ENCODE assay signal across 15 mouse cellular contexts in the genomic region with DNA sequence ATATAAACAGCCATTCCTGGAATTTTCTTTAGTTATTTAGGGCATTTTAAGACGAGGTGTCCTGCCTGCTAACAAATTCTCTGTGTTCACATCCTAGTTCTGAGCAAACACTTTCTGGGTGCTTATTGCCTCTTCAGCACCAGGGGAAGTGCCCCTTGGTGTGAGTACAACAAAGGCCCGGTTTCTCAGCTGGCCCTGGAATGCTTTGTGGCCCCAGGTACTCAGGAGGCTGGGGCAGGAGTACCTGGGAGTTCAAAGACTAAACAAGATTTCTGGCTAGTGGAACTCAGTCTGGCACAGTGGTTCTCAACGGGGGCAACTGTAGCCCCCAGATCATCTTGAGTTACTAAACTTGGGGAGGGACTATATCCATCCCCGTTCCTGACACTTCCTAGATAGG. TPM values are rescaled to one million over a fixed set of nuclear protein-coding genes. Genes with fewer than 3 reads are reported as not detected.
DNase-seq lines count a peak whose midpoint lies in the region; ATAC-seq and TF ChIP-seq lines count a peak whose summit lies in the region.
"Had no signal": no experiment of that assay in that cellular context is flagged by ENCODE, and none has a peak within 500 bp of the region (broad histone marks: within the 10 kb centered on the region; RNA-seq: fewer than 3 reads in every experiment).

No protein-coding gene starts in this region.

- intact Hi-C loops in heart, postnatal 14 days (cut with DNase I): no loop called here

- no peak for DNase-seq in midbrain, embryonic 10.5 days (ENCODE audit: low spot score)
- no peak for DNase-seq in midbrain, postnatal 0 days (ENCODE audit: low spot score)
- DNase-seq in lung, postnatal 25 days (ENCODE audit: low spot score): peak; percentile 85
- no peak for DNase-seq in heart, postnatal 14 days
- DNase-seq in thymus, adult 2 months: no peak
- DNase-seq: adrenal gland, adult 2 months; adrenal gland, postnatal 25 days; cerebellum, adult 2 months; cerebellum, postnatal 10 days had no signal

- WGBS in midbrain, embryonic 10.5 days: 34% methylated on average over 4 of the region's 4 CpGs
- 36% methylated on average over 4 of the region's 4 CpGs for WGBS in midbrain, postnatal 0 days
- 27% methylated on average over 4 of the region's 4 CpGs for WGBS in lung, embryonic 16.5 days
- WGBS in hindbrain, embryonic 13.5 days: 43% methylated on average over 4 of the region's 4 CpGs
- 85% methylated on average over 4 of the region's 4 CpGs for WGBS in thymus, adult 2 months

- no peaks in the 10 kb centered on the region for H3K9me3 ChIP-seq in midbrain, embryonic 10.5 days (replicated peaks)
- no peaks in the 10 kb centered on the region for H3K9me3 ChIP-seq in midbrain, postnatal 0 days (ENCODE audit: low read length)
- no peaks in the 10 kb centered on the region for H3K9me3 ChIP-seq in lung, embryonic 16.5 days (ENCODE audit: control insufficient read depth, low read length)
- no peaks in the 10 kb centered on the region for H3K9me3 ChIP-seq in hindbrain, embryonic 13.5 days
- H3K9me3 ChIP-seq: embryonic facial prominence, embryonic 10.5 days; heart, embryonic 13.5 days had no signal

- H3K4me2 ChIP-seq in midbrain, postnatal 0 days (ENCODE audit: low read depth, low read length, poor library complexity, severe bottlenecking): no peak overlapping the region
- H3K4me2 ChIP-seq in lung, embryonic 16.5 days (ENCODE audit: low read depth, low read length): no peak overlapping the region
- H3K4me2 ChIP-seq in hindbrain, embryonic 13.5 days: no peak overlapping the region
- H3K4me2 ChIP-seq: heart, embryonic 13.5 days; hindbrain, embryonic 14.5 days had no signal

- H3K4me1 ChIP-seq in midbrain, embryonic 10.5 days: peaks cover 12% of the 10 kb centered on the region
- H3K4me1 ChIP-seq in midbrain, postnatal 0 days (ENCODE audit: insufficient read depth, low read length): no peaks in the 10 kb centered on the region
- H3K4me1 ChIP-seq in lung, embryonic 16.5 days (replicated peaks; ENCODE audit: control insufficient read depth, insufficient read depth, low read length): peaks cover 6% of the 10 kb centered on the region; the same call in 1 of the 2 replicates
- no peaks in the 10 kb centered on the region for H3K4me1 ChIP-seq in hindbrain, embryonic 13.5 days (replicated peaks)
- no peaks in the 10 kb centered on the region for H3K4me1 ChIP-seq in thymus, adult 2 months (replicated peaks; ENCODE audit: control insufficient read depth, insufficient read depth, low read length)
- H3K4me1 ChIP-seq: heart, embryonic 13.5 days had no signal

- no peak overlapping the region for H3K4me3 ChIP-seq in midbrain, embryonic 10.5 days
- no peak overlapping the region for H3K4me3 ChIP-seq in midbrain, postnatal 0 days (ENCODE audit: low read depth, low read length)
- no peak overlapping the region for H3K4me3 ChIP-seq in lung, embryonic 16.5 days (ENCODE audit: low read length)
- H3K4me3 ChIP-seq in hindbrain, embryonic 13.5 days: no peak overlapping the region
- H3K4me3 ChIP-seq in thymus, adult 2 months (ENCODE audit: control insufficient read depth, insufficient read depth, low read length): no peak overlapping the region
- H3K4me3 ChIP-seq: embryonic facial prominence, embryonic 10.5 days; heart, embryonic 13.5 days had no signal

- H3K27me3 ChIP-seq in midbrain, embryonic 10.5 days (ENCODE audit: low read depth, poor library complexity, severe bottlenecking): no peaks in the 10 kb centered on the region
- no peaks in the 10 kb centered on the region for H3K27me3 ChIP-seq in midbrain, postnatal 0 days (ENCODE audit: insufficient read depth, low read length)
- H3K27me3 ChIP-seq in lung, embryonic 16.5 days (ENCODE audit: control insufficient read depth, insufficient read depth, low read depth, low read length): no peaks in the 10 kb centered on the region
- H3K27me3 ChIP-seq in hindbrain, embryonic 13.5 days: no peaks in the 10 kb centered on the region
- H3K27me3 ChIP-seq in thymus, adult 2 months (ENCODE audit: control insufficient read depth, insufficient read depth, low read length): no peaks in the 10 kb centered on the region
- H3K27me3 ChIP-seq: heart, embryonic 13.5 days had no signal

- no peak for ATAC-seq in midbrain, postnatal 0 days (ENCODE audit: low FRiP score)
- ATAC-seq in lung, embryonic 16.5 days (ENCODE audit: low read depth): peak; percentile 95
- no peak for ATAC-seq in hindbrain, embryonic 13.5 days (ENCODE audit: low FRiP score)
- ATAC-seq: forebrain, embryonic 14.5 days had no signal

- TF ChIP-seq CTCF in midbrain, postnatal 0 days (IDR thresholded peaks at IDR 0.05): no peak
- no peak for TF ChIP-seq CTCF in thymus, adult 2 months (IDR thresholded peaks at IDR 0.05; ENCODE audit: borderline replicate concordance, control insufficient read depth, extremely low read depth, insufficient read depth, low read length, poor library complexity)

- no peak for TF ChIP-seq POLR2A in thymus, adult 2 months (IDR thresholded peaks at IDR 0.05; ENCODE audit: control insufficient read depth, extremely low read depth, insufficient read depth, low read length, poor library complexity)

- no peak overlapping the region for H3K9ac ChIP-seq in midbrain, postnatal 0 days (replicated peaks; ENCODE audit: low read length, poor library complexity, severe bottlenecking)
- no peak overlapping the region for H3K9ac ChIP-seq in lung, embryonic 16.5 days (ENCODE audit: low read length)
- no peak overlapping the region for H3K9ac ChIP-seq in hindbrain, embryonic 13.5 days
- H3K9ac ChIP-seq: heart, embryonic 13.5 days; hindbrain, embryonic 14.5 days had no signal

- H3K36me3 ChIP-seq in midbrain, embryonic 10.5 days: no peaks in the 10 kb centered on the region
- no peaks in the 10 kb centered on the region for H3K36me3 ChIP-seq in midbrain, postnatal 0 days (ENCODE audit: insufficient read depth, low read length)
- H3K36me3 ChIP-seq in lung, embryonic 16.5 days (ENCODE audit: control insufficient read depth, insufficient read depth, low read length): no peaks in the 10 kb centered on the region
- no peaks in the 10 kb centered on the region for H3K36me3 ChIP-seq in hindbrain, embryonic 13.5 days
- no peaks in the 10 kb centered on the region for H3K36me3 ChIP-seq in thymus, adult 2 months (ENCODE audit: control insufficient read depth, insufficient read depth, low read length)
- H3K36me3 ChIP-seq: embryonic facial prominence, embryonic 10.5 days; heart, embryonic 13.5 days had no signal

- H3K27ac ChIP-seq in midbrain, embryonic 10.5 days (replicated peaks): 0 out of 2 replicates have a peak overlapping the region, but pooled peaks have one; percentile 3
- no peak overlapping the region for H3K27ac ChIP-seq in midbrain, postnatal 0 days (ENCODE audit: low read depth, low read length)
- peak overlapping the region; percentile 83 for H3K27ac ChIP-seq in lung, embryonic 16.5 days (ENCODE audit: low read length)
- H3K27ac ChIP-seq in hindbrain, embryonic 13.5 days: no peak overlapping the region
- H3K27ac ChIP-seq in thymus, adult 2 months (ENCODE audit: control insufficient read depth, insufficient read depth, low read length): no peak overlapping the region
- H3K27ac ChIP-seq: embryonic facial prominence, embryonic 10.5 days; heart, embryonic 13.5 days; hindbrain, embryonic 14.5 days had no signal

RNA-seq across cellular contexts. Expression of a gene that starts 26.6 kb away (rescaled TPM):
- polyA plus RNA-seq in midbrain, embryonic 10.5 days (2016; fragmentation: Nextera tagmentation; extraction: Ambion mirVana): 13.4 and 14.6 TPM in 2 replicates
- total RNA-seq in midbrain, postnatal 0 days (2014; rRNA removed): 6.0 and 11.1 TPM in 2 replicates
- polyA plus RNA-seq in midbrain, postnatal 0 days (2015; fragmentation: Nextera tagmentation; extraction: Ambion mirVana): 0.43 and 1.1 TPM in 2 replicates
- 1.8 and 2.2 TPM in 2 replicates for polyA plus RNA-seq in lung, embryonic 16.5 days (2015; fragmentation: Nextera tagmentation; extraction: Ambion mirVana)
- polyA plus RNA-seq in hindbrain, embryonic 13.5 days (2015; fragmentation: Nextera tagmentation; extraction: Ambion mirVana): 4.7 and 5.7 TPM in 2 replicates
- total RNA-seq in heart, postnatal 14 days (2021): 10 to 100 TPM; 13.4 to 17.1 TPM
- polyA plus RNA-seq in thymus, adult 2 months (2012; rRNA removed): 1.6 and 2.1 TPM in 2 replicates

Comparison
In these comparisons a context has a peak if more than half of its experiments do, and no peak if none do; other contexts are left out.
1. H3K27ac ChIP-seq: peak in midbrain, embryonic 10.5 days (single experiment) and lung, embryonic 16.5 days (single experiment); none in midbrain, postnatal 0 days (single experiment), hindbrain, embryonic 13.5 days (single experiment) and thymus, adult 2 months (single experiment).